Mouse (Mus musculus) stomach, embryonic 16.5 days (tissue): ENCODE measurements around the gene Bmpr1b. TPM values are rescaled to one million over a fixed set of nuclear protein-coding genes. Genes with fewer than 3 reads are reported as not detected.

ENCODE experiments used
- ATAC-seq: fragments of 200-750 bp; cut with Nextera tagmentation; 2 replicates; pipeline ENCODE4 v1.8.0; 2017; ENCODE audit warnings: moderate number of reproducible peaks, moderate TSS enrichment; ENCODE audit not compliant: insufficient read depth, low FRiP score
- H3K27ac ChIP-seq: fragments of 300-500 bp; sonication (generic); 2 replicates; pipeline ENCODE4 v1.5.1; 2014; ENCODE audit warnings: low read length
- H3K27me3 ChIP-seq: fragments of 300-500 bp; sonication (generic); 2 replicates; pipeline ENCODE4 v1.6.1; 2014; ENCODE audit warnings: low read length, control low read depth, mixed read lengths; ENCODE audit not compliant: control insufficient read depth, insufficient read depth
- H3K36me3 ChIP-seq: fragments of 300-500 bp; sonication (generic); 2 replicates; pipeline ENCODE4 v1.6.1; 2014; ENCODE audit warnings: low read length; ENCODE audit not compliant: control insufficient read depth, insufficient read depth
- H3K4me1 ChIP-seq: fragments of 300-500 bp; sonication (generic); 2 replicates; pipeline ENCODE4 v1.6.1; 2014; ENCODE audit warnings: low read length, control low read depth, mixed read lengths; ENCODE audit not compliant: control insufficient read depth, insufficient read depth
- H3K4me2 ChIP-seq: fragments of 300-500 bp; sonication (generic); 2 replicates; pipeline ENCODE4 v1.6.1; 2014; ENCODE audit warnings: low read depth, low read length, mixed read lengths
- H3K4me3 ChIP-seq: fragments of 300-500 bp; sonication (generic); replicated peaks from 2 replicates; pipeline ENCODE4 v1.5.1; 2014; ENCODE audit warnings: mild to moderate bottlenecking, low read length
- H3K9ac ChIP-seq: fragments of 300-500 bp; sonication (generic); 2 replicates; pipeline ENCODE4 v1.6.1; 2014; ENCODE audit warnings: low read length
- H3K9me3 ChIP-seq: fragments of 300-500 bp; sonication (generic); replicated peaks from 2 replicates; pipeline ENCODE4 v1.6.1; 2016; ENCODE audit warnings: low read length, control low read depth; ENCODE audit not compliant: control insufficient read depth
- WGBS: fragments of 180-500 bp; shearing (Covaris S2); extraction: QIAGEN DNeasy Blood & Tissue Kit; methylation state at CpG from one replicate; pipeline ENCODE4 v1.1.7; 2014; 5-methylcytosine and 5-hydroxymethylcytosine counted together
- polyA plus RNA-seq: library from polyadenylated mRNA; unstranded; fragments of >200 nt; fragmentation: Nextera tagmentation; extraction: Ambion mirVana; gene quantifications from 2 replicates; pipeline ENCODE4 v1.2.1, GENCODE M21; 2015

Bmpr1b gene
- polyA plus RNA-seq, 1 experiment from 2014 or later = 8.5 TPM

- H3K27me3 ChIP-seq = no peaks in the 10 kb centered on the region
- 75% methylated on average over 3 of the region's 3 CpGs for WGBS
- H3K4me2 ChIP-seq = no peak overlapping the region
- H3K4me1 ChIP-seq = no peaks in the 10 kb centered on the region
- H3K27ac ChIP-seq = no peak overlapping the region
- no peaks in the 10 kb centered on the region for H3K9me3 ChIP-seq
- ATAC-seq = no peak
- H3K9ac ChIP-seq = no peak overlapping the region
- H3K36me3 ChIP-seq = no peaks in the 10 kb centered on the region
- no peak overlapping the region for H3K4me3 ChIP-seq
These were observed 374.9 kb downstream of the Bmpr1b start for GRCm38 (mm10) chr3:141794371-141794770.

GRCm38 (mm10) chr3:141793755-141794154, 375.5 kb downstream of the Bmpr1b start:
- Histone ChIP-seq H3K9ac (no peak overlapping the region), H3K4me2 (no peak overlapping the region), H3K9me3 (no peaks in the 10 kb centered on the region), H3K4me1 (no peaks in the 10 kb centered on the region), H3K4me3 (no peak overlapping the region), H3K36me3 (no peaks in the 10 kb centered on the region), H3K27me3 (no peaks in the 10 kb centered on the region), H3K27ac (no peak overlapping the region)
- WGBS = 86% methylated on average over 2 of the region's 2 CpGs
- ATAC-seq = no peak

GRCm38 (mm10) chr3:141792106-141792505, 377.1 kb downstream of the Bmpr1b start:
- no peak overlapping the region for H3K4me2 ChIP-seq
- no peak overlapping the region for H3K27ac ChIP-seq
- no peaks in the 10 kb centered on the region for H3K9me3 ChIP-seq
- no peaks in the 10 kb centered on the region for H3K36me3 ChIP-seq
- ATAC-seq = no peak
- H3K4me1 ChIP-seq = no peaks in the 10 kb centered on the region
- no peak overlapping the region for H3K4me3 ChIP-seq
- 76% methylated on average over 1 of the region's 1 CpGs for WGBS
- H3K27me3 ChIP-seq = no peaks in the 10 kb centered on the region
- no peak overlapping the region for H3K9ac ChIP-seq

DNA sequence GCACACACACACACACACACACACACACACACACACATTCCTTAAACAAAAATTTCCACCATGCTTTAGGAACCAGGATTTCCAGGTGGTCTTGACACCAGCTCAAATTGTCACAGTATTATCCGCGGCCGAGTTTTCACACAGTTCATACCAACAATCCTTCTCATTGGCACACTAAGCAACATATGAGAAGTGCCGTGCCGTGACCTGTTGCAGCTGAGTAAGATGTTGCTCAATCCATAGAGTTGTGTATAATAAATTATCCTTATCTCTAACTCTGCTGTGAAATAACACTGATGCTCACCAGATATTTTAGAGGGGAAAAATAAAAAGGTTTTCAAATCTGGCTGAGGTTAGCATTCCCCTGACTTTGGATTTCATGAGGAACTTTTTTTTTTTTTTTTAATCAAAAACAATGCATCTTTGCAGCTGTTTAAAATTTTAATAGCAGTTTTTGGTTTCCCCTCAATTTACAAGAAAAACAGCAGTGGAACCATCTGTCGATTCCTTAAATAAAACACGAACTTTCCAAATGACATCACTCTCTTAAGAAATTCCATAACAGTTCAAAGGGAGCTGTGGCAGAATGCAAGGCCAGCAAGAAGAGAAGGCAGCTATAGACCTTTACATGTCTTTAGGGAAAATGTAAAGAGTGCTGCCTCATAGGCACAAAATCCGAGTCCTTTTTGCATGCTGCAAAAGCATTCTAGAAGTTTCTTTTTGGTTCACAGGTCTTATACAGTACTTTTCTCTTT, 378.0 kb downstream of the Bmpr1b start:
- Histone ChIP-seq H3K36me3 (no peaks in the 10 kb centered on the region), H3K4me3 (no peak overlapping the region), H3K27ac (no peak overlapping the region), H3K9ac (no peak overlapping the region), H3K4me1 (no peaks in the 10 kb centered on the region), H3K9me3 (no peaks in the 10 kb centered on the region), H3K27me3 (no peaks in the 10 kb centered on the region), H3K4me2 (no peak overlapping the region)
- WGBS = 53% methylated on average over 8 of the region's 8 CpGs
- ATAC-seq = no peak

Other genes starting within 250 kb of the Bmpr1b start
- gene Pdlim5, start 226.3 kb upstream of the Bmpr1b start, polyA plus RNA-seq = 54.9 and 64.2 TPM in 2 replicates